Mouse (Mus musculus): ENCODE measurements around the gene Gng2. TPM values are rescaled to one million over a fixed set of nuclear protein-coding genes. Genes with fewer than 3 reads are reported as not detected.
A peak's percentile ranks its signal among the peaks of the same experiment; 100 is the strongest.

Gng2 gene
- polyA plus RNA-seq, 1 experiment = 9.9 TPM

GRCm38 (mm10) chr14:19990436-19990993, 13.1 kb upstream of the Gng2 start:
- Histone ChIP-seq H3K4me1 (ENCODE audit: control insufficient read depth, insufficient read depth, insufficient read length, low read length) (peaks cover 5% of the 10 kb centered on the region), H3K36me3 (ENCODE audit: control insufficient read depth, insufficient read depth, low read length) (no peaks in the 10 kb centered on the region), H3K4me3 (ENCODE audit: low read depth, low read length) (no peak overlapping the region), H3K27ac (ENCODE audit: insufficient read depth, low read depth, low read length) (no peak overlapping the region), H3K27me3 (ENCODE audit: control insufficient read depth, insufficient read depth, low read length) (no peaks in the 10 kb centered on the region)
- 52% methylated on average over 1 of the region's 1 CpGs for WGBS
- no peak for TF ChIP-seq CTCF (IDR thresholded peaks at IDR 0.05; ENCODE audit: extremely low read depth, insufficient read length, insufficient replicate concordance, low read depth, low read length)

- WGBS = 79% methylated on average over 3 of the region's 3 CpGs
- Histone ChIP-seq H3K36me3 (ENCODE audit: control insufficient read depth, insufficient read depth, low read length) (no peaks in the 10 kb centered on the region), H3K4me1 (ENCODE audit: control insufficient read depth, insufficient read depth, insufficient read length, low read length) (peaks cover 6% of the 10 kb centered on the region), H3K27ac (ENCODE audit: insufficient read depth, low read depth, low read length) (no peak overlapping the region), H3K4me3 (ENCODE audit: low read depth, low read length) (no peak overlapping the region), H3K27me3 (ENCODE audit: control insufficient read depth, insufficient read depth, low read length) (no peaks in the 10 kb centered on the region)
- no peak for TF ChIP-seq POLR2A (IDR thresholded peaks at IDR 0.05; ENCODE audit: low read depth, low read length)
- TF ChIP-seq CTCF (IDR thresholded peaks at IDR 0.05; ENCODE audit: extremely low read depth, insufficient read length, insufficient replicate concordance, low read depth, low read length) = no peak
Measured at GRCm38 (mm10) chr14:19988410-19988809, 11.0 kb upstream of the Gng2 start.

- WGBS = 27% methylated on average over 8 of the region's 8 CpGs
- 0 out of 2 replicates have a peak overlapping the region, but pooled peaks have one; percentile 63 for H3K27ac ChIP-seq (ENCODE audit: insufficient read depth, low read depth, low read length)
- no peaks in the 10 kb centered on the region for H3K36me3 ChIP-seq (ENCODE audit: control insufficient read depth, insufficient read depth, low read length)
- TF ChIP-seq POLR2A (IDR thresholded peaks at IDR 0.05; ENCODE audit: low read depth, low read length) (no peak), CTCF (IDR thresholded peaks at IDR 0.05; ENCODE audit: extremely low read depth, insufficient read length, insufficient replicate concordance, low read depth, low read length) (no peak)
- H3K4me1 ChIP-seq (ENCODE audit: control insufficient read depth, insufficient read depth, insufficient read length, low read length) = peaks cover 6% of the 10 kb centered on the region
- no peaks in the 10 kb centered on the region for H3K27me3 ChIP-seq (ENCODE audit: control insufficient read depth, insufficient read depth, low read length)
- H3K4me3 ChIP-seq (ENCODE audit: low read depth, low read length) = no peak overlapping the region
Measured at GRCm38 (mm10) chr14:19987358-19987834, 10.0 kb upstream of the Gng2 start.

- 5% methylated on average over 13 of the region's 13 CpGs for WGBS
- Histone ChIP-seq H3K4me1 (ENCODE audit: control insufficient read depth, insufficient read depth, insufficient read length, low read length) (peaks cover 6% of the 10 kb centered on the region), H3K27me3 (ENCODE audit: control insufficient read depth, insufficient read depth, low read length) (no peaks in the 10 kb centered on the region), H3K27ac (ENCODE audit: insufficient read depth, low read depth, low read length) (peak overlapping the region; percentile 63), H3K4me3 (ENCODE audit: low read depth, low read length) (peak overlapping the region; percentile 33), H3K36me3 (ENCODE audit: control insufficient read depth, insufficient read depth, low read length) (no peaks in the 10 kb centered on the region)
- TF ChIP-seq CTCF (IDR thresholded peaks at IDR 0.05; ENCODE audit: extremely low read depth, insufficient read length, insufficient replicate concordance, low read depth, low read length) (no peak), POLR2A (IDR thresholded peaks at IDR 0.05; ENCODE audit: low read depth, low read length) (no peak)
Measured at GRCm38 (mm10) chr14:19986614-19987357, 9.4 kb upstream of the Gng2 start.

- Histone ChIP-seq H3K36me3 (ENCODE audit: control insufficient read depth, insufficient read depth, low read length) (no peaks in the 10 kb centered on the region), H3K4me3 (ENCODE audit: low read depth, low read length) (no peak overlapping the region), H3K4me1 (ENCODE audit: control insufficient read depth, insufficient read depth, insufficient read length, low read length) (peaks cover 6% of the 10 kb centered on the region), H3K27me3 (ENCODE audit: control insufficient read depth, insufficient read depth, low read length) (no peaks in the 10 kb centered on the region), H3K27ac (ENCODE audit: insufficient read depth, low read depth, low read length) (peak overlapping the region; percentile 63)
- WGBS = 33% methylated on average over 8 of the region's 8 CpGs
- TF ChIP-seq CTCF (IDR thresholded peaks at IDR 0.05; ENCODE audit: extremely low read depth, insufficient read length, insufficient replicate concordance, low read depth, low read length) (no peak), POLR2A (IDR thresholded peaks at IDR 0.05; ENCODE audit: low read depth, low read length) (no peak)
Measured at GRCm38 (mm10) chr14:19985912-19986613, 8.6 kb upstream of the Gng2 start.

- Histone ChIP-seq H3K27me3 (ENCODE audit: control insufficient read depth, insufficient read depth, low read length) (no peaks in the 10 kb centered on the region), H3K4me3 (ENCODE audit: low read depth, low read length) (peak overlapping the region; percentile 26), H3K27ac (ENCODE audit: insufficient read depth, low read depth, low read length) (peak overlapping the region; percentile 63), H3K36me3 (ENCODE audit: control insufficient read depth, insufficient read depth, low read length) (no peaks in the 10 kb centered on the region), H3K4me1 (ENCODE audit: control insufficient read depth, insufficient read depth, insufficient read length, low read length) (peaks cover 6% of the 10 kb centered on the region)
- TF ChIP-seq CTCF (IDR thresholded peaks at IDR 0.05; ENCODE audit: extremely low read depth, insufficient read length, insufficient replicate concordance, low read depth, low read length) (no peak), POLR2A (IDR thresholded peaks at IDR 0.05; ENCODE audit: low read depth, low read length) (no peak)
- WGBS = 29% methylated on average over 13 of the region's 13 CpGs
Measured at GRCm38 (mm10) chr14:19985107-19985911, 7.9 kb upstream of the Gng2 start.

Data from small intestine, adult 2 months (tissue).